Mouse (Mus musculus) forebrain, embryonic 10.5 days (tissue): ENCODE results near the gene Tmie. TPM values are rescaled to one million over a fixed set of nuclear protein-coding genes. Genes with fewer than 3 reads are reported as not detected.
"Not testable (repeated sequence)": the region's sequence is repeated elsewhere in the genome, so short reads cannot be mapped to it uniquely, and the experiment has no call there.

Experiments used
- DNase-seq: peaks from one replicate; pipeline ENCODE4 v3.0.0-alpha.2; 2017; ENCODE audit warnings: low spot score; ENCODE audit errors: extremely low spot score
- H3K27ac ChIP-seq: fragments of 300-500 bp; sonication (generic); 2 replicates; pipeline ENCODE4 v1.5.1; 2016; ENCODE audit warnings: mild to moderate bottlenecking
- H3K27me3 ChIP-seq: fragments of 300-500 bp; sonication (generic); 2 replicates; pipeline ENCODE4 v1.6.1; 2016; ENCODE audit warnings: mild to moderate bottlenecking; ENCODE audit not compliant: poor library complexity, severe bottlenecking
- H3K36me3 ChIP-seq: fragments of 300-500 bp; sonication (generic); replicated peaks from 2 replicates; pipeline ENCODE4 v1.6.1; 2016; ENCODE audit warnings: mild to moderate bottlenecking, moderate library complexity
- H3K4me1 ChIP-seq: fragments of 300-500 bp; sonication (generic); 2 replicates; pipeline ENCODE4 v1.6.1; 2016
- H3K4me3 ChIP-seq: fragments of 300-500 bp; sonication (generic); 2 replicates; pipeline ENCODE4 v1.5.1; 2016; ENCODE audit warnings: mild to moderate bottlenecking, moderate library complexity
- H3K9me3 ChIP-seq: fragments of 300-500 bp; sonication (generic); 2 replicates; pipeline ENCODE4 v1.6.1; 2016; ENCODE audit warnings: mild to moderate bottlenecking, moderate library complexity
- WGBS: fragments of 180-500 bp; shearing (Covaris S2); methylation state at CpG from one replicate; pipeline ENCODE4 v1.1.7; 2016; 5-methylcytosine and 5-hydroxymethylcytosine counted together
- polyA plus RNA-seq: library from polyadenylated mRNA; unstranded; fragments of >200 nt; fragmentation: Nextera tagmentation; extraction: Ambion mirVana; gene quantifications from 2 replicates; pipeline ENCODE4 v1.2.1, GENCODE M21; 2016

The Tmie gene
- polyA plus RNA-seq, 1 experiment from 2014 or later, result 0.14 TPM

GRCm38 (mm10) chr9:110849162-110849561, 30.8 kb downstream of the Tmie start:
- H3K27me3 ChIP-seq, result no peaks in the 10 kb centered on the region
- no peak overlapping the region for H3K4me3 ChIP-seq
- no peaks in the 10 kb centered on the region for H3K9me3 ChIP-seq
- 86% methylated on average over 7 of the region's 7 CpGs for WGBS
- no peaks in the 10 kb centered on the region for H3K36me3 ChIP-seq
- DNase-seq, result no peak
- H3K4me1 ChIP-seq, result no peaks in the 10 kb centered on the region
- no peak overlapping the region for H3K27ac ChIP-seq

- Histone ChIP-seq H3K27ac (no peak within 1 kb of the TSS), H3K4me3 (no peak within 1 kb of the TSS), H3K27me3 (no peaks in the 10 kb centered on the region), H3K36me3 (no peaks in the 10 kb centered on the region), H3K4me1 (no peaks in the 10 kb centered on the region), H3K9me3 (no peaks in the 10 kb centered on the region)
- no peak for DNase-seq
- 84% methylated on average over 10 of the region's 10 CpGs for WGBS
Measured at GRCm38 (mm10) chr9:110844206-110844605, 35.7 kb downstream of the Tmie start, which contains the start of gene Prss46. Gene Prss46, plus strand, starts transcription at chr9:110844506.

GRCm38 (mm10) chr9:110841438-110841837, 38.5 kb downstream of the Tmie start:
- no peak overlapping the region for H3K27ac ChIP-seq

GRCm38 (mm10) chr9:110840905-110841304, 39.0 kb downstream of the Tmie start:
- no peaks in the 10 kb centered on the region for H3K36me3 ChIP-seq

More at GRCm38 (mm10) chr9:110841438-110841837, 38.5 kb downstream of the Tmie start:
- no peaks in the 10 kb centered on the region for H3K9me3 ChIP-seq
- 88% methylated on average over 2 of the region's 2 CpGs for WGBS
- H3K36me3 ChIP-seq, result no peaks in the 10 kb centered on the region
- H3K4me3 ChIP-seq, result no peak overlapping the region
- no peaks in the 10 kb centered on the region; the same call in 1 of the 2 replicates for H3K4me1 ChIP-seq
- DNase-seq, result no peak
- no peaks in the 10 kb centered on the region for H3K27me3 ChIP-seq

GRCm38 (mm10) chr9:110836112-110836511, 43.8 kb downstream of the Tmie start:
- Histone ChIP-seq H3K4me1 (peaks cover 11% of the 10 kb centered on the region), H3K36me3 (no peaks in the 10 kb centered on the region), H3K4me3 (no peak overlapping the region), H3K27ac (no peak overlapping the region), H3K9me3 (no peaks in the 10 kb centered on the region), H3K27me3 (no peaks in the 10 kb centered on the region)
- WGBS, result 60% methylated on average over 2 of the region's 2 CpGs
- no peak for DNase-seq

More at GRCm38 (mm10) chr9:110840905-110841304, 39.0 kb downstream of the Tmie start:
- no peak for DNase-seq
- Histone ChIP-seq H3K4me1 (peaks cover 5% of the 10 kb centered on the region; the same call in 1 of the 2 replicates), H3K4me3 (no peak overlapping the region), H3K27ac (no peak overlapping the region), H3K9me3 (no peaks in the 10 kb centered on the region), H3K27me3 (no peaks in the 10 kb centered on the region)
- 86% methylated on average over 6 of the region's 6 CpGs for WGBS

GRCm38 (mm10) chr9:110834961-110835360, 45.0 kb downstream of the Tmie start:
- H3K4me1 ChIP-seq, result peaks cover 11% of the 10 kb centered on the region
- no peaks in the 10 kb centered on the region for H3K9me3 ChIP-seq
- no peaks in the 10 kb centered on the region for H3K27me3 ChIP-seq
- no peak for DNase-seq
- 36% methylated on average over 10 of the region's 10 CpGs for WGBS
- H3K36me3 ChIP-seq, result no peaks in the 10 kb centered on the region
- no peak overlapping the region for H3K27ac ChIP-seq
- no peak overlapping the region for H3K4me3 ChIP-seq

GRCm38 (mm10) chr9:110834411-110834810, 45.5 kb downstream of the Tmie start, which contains the start of gene Prss45:
Gene Prss45, plus strand, starts transcription at chr9:110834588.
- 82% methylated on average over 19 of the region's 19 CpGs for WGBS
- Histone ChIP-seq H3K9me3 (no peaks in the 10 kb centered on the region), H3K4me1 (peaks cover 11% of the 10 kb centered on the region), H3K27me3 (no peaks in the 10 kb centered on the region), H3K36me3 (no peaks in the 10 kb centered on the region), H3K27ac (no peak within 1 kb of the TSS), H3K4me3 (no peak within 1 kb of the TSS)
- DNase-seq, result no peak

- no peaks in the 10 kb centered on the region for H3K9me3 ChIP-seq
- H3K27ac ChIP-seq, result no peak overlapping the region
- H3K4me3 ChIP-seq, result no peak overlapping the region
- no peaks in the 10 kb centered on the region for H3K36me3 ChIP-seq
- no peak for DNase-seq
- H3K27me3 ChIP-seq, result no peaks in the 10 kb centered on the region
- 89% methylated on average over 5 of the region's 5 CpGs for WGBS
- peaks cover 11% of the 10 kb centered on the region for H3K4me1 ChIP-seq
Measured at GRCm38 (mm10) chr9:110833021-110833420, 46.9 kb downstream of the Tmie start.

- H3K27me3 ChIP-seq, result no peaks in the 10 kb centered on the region
- H3K9me3 ChIP-seq, result no peaks in the 10 kb centered on the region
- no peak within 1 kb of the TSS for H3K4me3 ChIP-seq
- DNase-seq, result no peak
- no peaks in the 10 kb centered on the region for H3K36me3 ChIP-seq
- no peaks in the 10 kb centered on the region for H3K4me1 ChIP-seq
- H3K27ac ChIP-seq, result no peak within 1 kb of the TSS
- WGBS, result 81% methylated on average over 3 of the region's 3 CpGs
Measured at GRCm38 (mm10) chr9:110826390-110826789, 53.5 kb downstream of the Tmie start, which contains the start of gene Prss43. Gene Prss43, plus strand, starts transcription at chr9:110826690.

GRCm38 (mm10) chr9:110825832-110826231, 54.1 kb downstream of the Tmie start:
- Histone ChIP-seq H3K9me3 (no peaks in the 10 kb centered on the region), H3K4me1 (no peaks in the 10 kb centered on the region), H3K27ac (no peak overlapping the region)

GRCm38 (mm10) chr9:110825426-110825825, 54.5 kb downstream of the Tmie start:
- no peaks in the 10 kb centered on the region for H3K9me3 ChIP-seq
- no peaks in the 10 kb centered on the region for H3K36me3 ChIP-seq
- H3K4me1 ChIP-seq, result no peaks in the 10 kb centered on the region
- DNase-seq, result no peak
- 84% methylated on average over 4 of the region's 4 CpGs for WGBS
- no peaks in the 10 kb centered on the region for H3K27me3 ChIP-seq
- H3K27ac ChIP-seq, result no peak overlapping the region
- no peak overlapping the region for H3K4me3 ChIP-seq

More at GRCm38 (mm10) chr9:110825832-110826231, 54.1 kb downstream of the Tmie start:
- 80% methylated on average over 7 of the region's 7 CpGs for WGBS
- H3K4me3 ChIP-seq, result no peak overlapping the region
- H3K36me3 ChIP-seq, result no peaks in the 10 kb centered on the region
- no peak for DNase-seq
- H3K27me3 ChIP-seq, result no peaks in the 10 kb centered on the region

GRCm38 (mm10) chr9:110821436-110821835, 58.5 kb downstream of the Tmie start:
- Histone ChIP-seq H3K36me3 (no peaks in the 10 kb centered on the region), H3K4me3 (no peak overlapping the region), H3K9me3 (no peaks in the 10 kb centered on the region), H3K27ac (no peak overlapping the region), H3K27me3 (no peaks in the 10 kb centered on the region), H3K4me1 (no peaks in the 10 kb centered on the region)
- no peak for DNase-seq
- WGBS, result 87% methylated on average over 7 of the region's 7 CpGs

- not testable (repeated sequence) for H3K27ac ChIP-seq, H3K4me1 ChIP-seq, DNase-seq, H3K36me3 ChIP-seq, H3K27me3 ChIP-seq, H3K9me3 ChIP-seq, H3K4me3 ChIP-seq
Measured at GRCm38 (mm10) chr9:110820546-110820945, 59.4 kb downstream of the Tmie start.
